Mouse (Mus musculus) neural tube, embryonic 11.5 days (tissue): ENCODE results near the gene Nradd. TPM values are rescaled to one million over a fixed set of nuclear protein-coding genes. Genes with fewer than 3 reads are reported as not detected.

Experiments
- ATAC-seq: fragments of 200-750 bp; cut with Nextera tagmentation; 2 replicates; pipeline ENCODE4 v1.8.0; 2017; ENCODE audit warnings: moderate number of reproducible peaks, mild to moderate bottlenecking, moderate TSS enrichment, moderate library complexity; ENCODE audit not compliant: insufficient read depth, low FRiP score, low TSS enrichment
- DNase-seq: peaks from one replicate; pipeline ENCODE4 v3.0.0-alpha.2; 2015; ENCODE audit warnings: low spot score
- H3K27ac ChIP-seq: fragments of 300-500 bp; sonication (generic); 2 replicates; pipeline ENCODE4 v1.5.1; 2014; ENCODE audit warnings: low read depth, mild to moderate bottlenecking, low read length
- H3K27me3 ChIP-seq: fragments of 300-500 bp; sonication (generic); 2 replicates; pipeline ENCODE4 v1.6.1; 2014; ENCODE audit warnings: mild to moderate bottlenecking, low read length, mixed read lengths; ENCODE audit not compliant: control insufficient read depth, insufficient read depth
- H3K36me3 ChIP-seq: fragments of 300-500 bp; sonication (generic); 2 replicates; pipeline ENCODE4 v1.6.1; 2014; ENCODE audit warnings: mild to moderate bottlenecking, low read length, moderate library complexity, mixed read lengths; ENCODE audit not compliant: control insufficient read depth, insufficient read depth
- H3K4me1 ChIP-seq: fragments of 300-500 bp; sonication (generic); 2 replicates; pipeline ENCODE4 v1.6.1; 2014; ENCODE audit warnings: low read length, mixed read lengths; ENCODE audit not compliant: control insufficient read depth, insufficient read depth
- H3K4me2 ChIP-seq: fragments of 300-500 bp; sonication (generic); 2 replicates; pipeline ENCODE4 v1.6.1; 2014; ENCODE audit warnings: low read depth, mild to moderate bottlenecking, moderate library complexity
- H3K4me3 ChIP-seq: fragments of 300-500 bp; sonication (generic); 2 replicates; pipeline ENCODE4 v1.5.1; 2014; ENCODE audit warnings: low read depth, low read length
- H3K9ac ChIP-seq: fragments of 300-500 bp; sonication (generic); 2 replicates; pipeline ENCODE4 v1.6.1; 2014; ENCODE audit warnings: mild to moderate bottlenecking, low read length
- H3K9me3 ChIP-seq: fragments of 300-500 bp; sonication (generic); 2 replicates; pipeline ENCODE4 v1.6.1; 2016; ENCODE audit warnings: low read length; ENCODE audit not compliant: control insufficient read depth
- WGBS: fragments of 180-500 bp; shearing (Covaris S2); extraction: QIAGEN DNeasy Blood & Tissue Kit; methylation state at CpG from one replicate; pipeline ENCODE4 v1.1.7; 2014; 5-methylcytosine and 5-hydroxymethylcytosine counted together
- polyA plus RNA-seq: library from polyadenylated mRNA; unstranded; fragments of >200 nt; fragmentation: Nextera tagmentation; extraction: Ambion mirVana; gene quantifications from 2 replicates; pipeline ENCODE4 v1.2.1, GENCODE M21; 2014

Gene Nradd
- polyA plus RNA-seq, 1 experiment from 2014 or later: 23.4 TPM

GRCm38 (mm10) chr9:110662844-110663243 is 38.6 kb upstream of the Nradd start:
- ATAC-seq (no peak), DNase-seq (no peak)
- WGBS: 93% methylated on average over 1 of the region's 1 CpGs

GRCm38 (mm10) chr9:110660856-110661612 is 36.8 kb upstream of the Nradd start:
- 81% methylated on average over 7 of the region's 7 CpGs for WGBS
- H3K4me2 ChIP-seq: no peak overlapping the region
- ATAC-seq (no peak), DNase-seq (no peak)
- no peaks in the 10 kb centered on the region for H3K9me3 ChIP-seq
- no peaks in the 10 kb centered on the region for H3K36me3 ChIP-seq
- H3K27ac ChIP-seq: no peak overlapping the region
- H3K9ac ChIP-seq: no peak overlapping the region
- H3K27me3 ChIP-seq: no peaks in the 10 kb centered on the region
- peaks cover 9% of the 10 kb centered on the region for H3K4me1 ChIP-seq
- no peak overlapping the region for H3K4me3 ChIP-seq

More at GRCm38 (mm10) chr9:110662844-110663243, 38.6 kb upstream of the Nradd start:
- no peak overlapping the region for H3K4me2 ChIP-seq
- no peak overlapping the region for H3K9ac ChIP-seq
- no peak overlapping the region for H3K27ac ChIP-seq
- no peaks in the 10 kb centered on the region for H3K36me3 ChIP-seq
- peaks cover 4% of the 10 kb centered on the region for H3K4me1 ChIP-seq
- H3K27me3 ChIP-seq: no peaks in the 10 kb centered on the region
- H3K4me3 ChIP-seq: no peak overlapping the region
- no peaks in the 10 kb centered on the region for H3K9me3 ChIP-seq

- 77% methylated on average over 2 of the region's 2 CpGs for WGBS
- ATAC-seq (no peak), DNase-seq (no peak)
- H3K27me3 ChIP-seq: no peaks in the 10 kb centered on the region
- no peak overlapping the region for H3K4me2 ChIP-seq
- H3K9ac ChIP-seq: no peak overlapping the region
- no peaks in the 10 kb centered on the region for H3K36me3 ChIP-seq
- H3K4me1 ChIP-seq: peaks cover 9% of the 10 kb centered on the region; the same call in 1 of the 2 replicates
- H3K4me3 ChIP-seq: no peak overlapping the region
- H3K27ac ChIP-seq: no peak overlapping the region
- no peaks in the 10 kb centered on the region for H3K9me3 ChIP-seq
These were observed 36.0 kb upstream of the Nradd start for GRCm38 (mm10) chr9:110660208-110660607.

- Histone ChIP-seq H3K27me3 (no peaks in the 10 kb centered on the region), H3K9me3 (no peaks in the 10 kb centered on the region), H3K27ac (no peak overlapping the region), H3K36me3 (no peaks in the 10 kb centered on the region), H3K4me3 (no peak overlapping the region), H3K9ac (no peak overlapping the region), H3K4me2 (no peak overlapping the region), H3K4me1 (peaks cover 11% of the 10 kb centered on the region)
- WGBS: 92% methylated on average over 12 of the region's 12 CpGs
- DNase-seq (no peak), ATAC-seq (no peak)
These were observed 35.3 kb upstream of the Nradd start for GRCm38 (mm10) chr9:110659521-110659920.

GRCm38 (mm10) chr9:110657474-110658078 is 33.3 kb upstream of the Nradd start:
- no peak for ATAC-seq
- WGBS: 85% methylated on average over 13 of the region's 13 CpGs
- H3K27ac ChIP-seq: no peak overlapping the region

GRCm38 (mm10) chr9:110656249-110657221 is 32.3 kb upstream of the Nradd start, which contains the start of gene Ccdc12:
Ccdc12 (plus strand) TSS chr9:110656503.
- peak within 1 kb of the TSS; percentile 85 for H3K9ac ChIP-seq
- H3K4me3 ChIP-seq: peak within 1 kb of the TSS; percentile 72
- DNase-seq (peak; percentile 98), ATAC-seq (peak; percentile 97)
- H3K4me1 ChIP-seq: peaks cover 24% of the 10 kb centered on the region
- H3K27ac ChIP-seq: peak within 1 kb of the TSS; percentile 75
- H3K36me3 ChIP-seq: no peaks in the 10 kb centered on the region
- WGBS: under 1% methylated on average over 52 of the region's 52 CpGs
- peaks cover 22% of the 10 kb centered on the region for H3K27me3 ChIP-seq
- no peaks in the 10 kb centered on the region for H3K9me3 ChIP-seq
- H3K4me2 ChIP-seq: peak within 1 kb of the TSS; percentile 69

More at GRCm38 (mm10) chr9:110657474-110658078, 33.3 kb upstream of the Nradd start:
- H3K4me2 ChIP-seq: peak overlapping the region; percentile 69
- peak overlapping the region; percentile 72 for H3K4me3 ChIP-seq
- H3K4me1 ChIP-seq: peaks cover 24% of the 10 kb centered on the region
- H3K36me3 ChIP-seq: no peaks in the 10 kb centered on the region
- peak overlapping the region; percentile 85 for H3K9ac ChIP-seq
- no peaks in the 10 kb centered on the region for H3K9me3 ChIP-seq
- peaks cover 12% of the 10 kb centered on the region for H3K27me3 ChIP-seq
- DNase-seq: no peak

GRCm38 (mm10) chr9:110655651-110656007 is 31.4 kb upstream of the Nradd start:
- ATAC-seq (no peak), DNase-seq (no peak)
- Histone ChIP-seq H3K9me3 (no peaks in the 10 kb centered on the region), H3K4me3 (peak overlapping the region; percentile 72), H3K36me3 (no peaks in the 10 kb centered on the region), H3K4me2 (peak overlapping the region; percentile 68), H3K9ac (peak overlapping the region; percentile 42), H3K27me3 (peaks cover 24% of the 10 kb centered on the region), H3K4me1 (peaks cover 24% of the 10 kb centered on the region), H3K27ac (peak overlapping the region; percentile 49)
- WGBS: 89% methylated on average over 10 of the region's 10 CpGs
